Mouse (Mus musculus) urinary bladder, postnatal 25 days (tissue): ENCODE results near the gene Pigp.
"Not testable (repeated sequence)": the region's sequence is repeated elsewhere in the genome, so short reads cannot be mapped to it uniquely, and the experiment has no call there.

Source experiments
- DNase-seq: peaks from one replicate; pipeline ENCODE4 v3.0.0; 2022; ENCODE audit warnings: low spot score

The Pigp gene

DNA sequence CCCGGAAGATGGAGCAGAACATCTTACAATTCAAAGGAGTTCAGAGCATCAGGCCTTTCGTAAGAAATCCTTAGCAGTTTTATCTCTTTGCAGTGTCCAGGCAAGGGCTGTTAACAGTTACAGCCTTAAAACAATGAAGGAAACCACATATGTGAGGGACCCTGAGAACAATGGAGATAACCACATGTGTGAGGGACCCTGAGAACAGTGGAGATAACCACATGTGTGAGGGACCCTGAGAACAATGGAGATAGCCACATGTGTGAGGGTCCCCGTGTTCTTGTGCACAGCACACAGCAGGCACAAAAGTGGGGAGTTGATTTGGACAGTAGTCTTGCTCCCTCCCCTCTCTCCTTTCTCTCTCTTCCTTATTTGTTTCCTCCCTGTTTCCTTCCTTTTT lies 13.6 kb downstream of the Pigp start:
- DNase-seq = no peak

DNA sequence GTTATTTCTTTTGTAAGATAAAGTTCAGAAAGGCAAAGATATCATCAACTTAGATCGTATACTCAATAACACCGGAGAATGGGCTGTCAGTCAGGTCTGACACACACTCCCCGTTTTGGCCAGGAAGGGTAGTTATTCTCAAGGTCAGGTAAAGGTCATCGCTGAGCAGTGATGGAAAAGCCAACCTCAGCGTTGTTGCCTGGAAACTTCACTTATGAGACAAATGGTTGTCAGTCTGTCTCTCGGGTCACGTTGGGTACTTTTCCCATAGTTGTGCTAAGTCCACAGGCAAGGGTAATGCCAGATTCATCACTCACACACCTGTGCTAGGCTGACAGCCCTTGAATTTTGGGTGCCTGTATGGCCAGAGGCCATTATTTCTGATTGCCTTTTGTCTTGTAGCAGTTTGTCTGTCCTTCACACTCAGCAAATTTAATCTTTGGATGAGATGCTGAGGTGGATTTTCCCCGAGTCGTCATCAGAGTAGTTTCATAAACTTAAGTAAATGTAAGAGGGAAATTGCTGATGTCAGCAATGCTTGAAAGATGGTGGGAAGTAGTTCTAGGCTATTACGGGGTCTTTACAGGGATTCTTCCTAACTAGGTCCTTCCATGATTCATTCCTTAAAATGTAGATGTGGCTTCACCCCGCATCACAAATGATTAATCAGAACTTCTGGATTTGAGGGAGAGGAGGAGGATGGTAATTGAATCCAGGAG lies 14.7 kb downstream of the Pigp start:
- DNase-seq = no peak

GRCm38 (mm10) chr16:94356046-94356445 lies 15.6 kb downstream of the Pigp start:
- DNase-seq = no peak

GRCm38 (mm10) chr16:94354450-94354849 lies 17.2 kb downstream of the Pigp start:
- DNase-seq = no peak

- no peak for DNase-seq
Measured at GRCm38 (mm10) chr16:94350287-94350677, 21.4 kb downstream of the Pigp start.

DNA sequence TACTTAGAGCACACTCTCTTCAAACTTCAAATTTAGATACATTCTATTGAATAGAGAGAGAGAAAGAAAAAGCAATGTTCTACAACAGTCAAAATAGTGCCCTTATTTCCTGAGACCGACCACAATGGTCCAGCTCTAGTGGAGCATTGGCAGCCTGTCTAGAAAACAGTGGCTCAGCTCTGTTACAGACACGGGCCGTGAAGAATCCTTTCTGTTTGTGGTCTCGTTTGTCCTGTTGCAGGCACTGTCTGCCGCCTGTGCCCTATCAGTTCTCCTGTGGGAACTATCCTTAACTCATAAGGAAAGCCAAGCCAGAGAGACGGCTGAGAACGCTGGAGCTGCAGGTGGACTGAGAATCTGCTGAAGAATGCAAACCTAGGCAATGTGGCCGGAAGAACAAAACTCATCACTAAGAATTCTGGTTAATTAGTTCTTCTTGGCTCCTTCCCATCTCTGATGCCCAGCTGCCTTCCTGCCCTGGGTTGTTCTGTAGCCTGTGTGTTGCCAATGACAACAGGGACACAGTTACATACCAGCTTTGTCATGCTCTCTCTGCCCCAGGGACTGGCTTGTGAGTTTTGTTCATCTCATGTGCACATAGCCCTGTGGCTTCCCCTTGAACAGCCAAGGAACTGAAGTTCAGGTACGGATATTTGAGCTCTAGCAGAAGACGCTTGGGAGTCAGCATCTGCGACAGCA lies 21.9 kb downstream of the Pigp start:
- no peak for DNase-seq

GRCm38 (mm10) chr16:94348779-94349178 lies 22.9 kb downstream of the Pigp start:
- DNase-seq = no peak

DNA sequence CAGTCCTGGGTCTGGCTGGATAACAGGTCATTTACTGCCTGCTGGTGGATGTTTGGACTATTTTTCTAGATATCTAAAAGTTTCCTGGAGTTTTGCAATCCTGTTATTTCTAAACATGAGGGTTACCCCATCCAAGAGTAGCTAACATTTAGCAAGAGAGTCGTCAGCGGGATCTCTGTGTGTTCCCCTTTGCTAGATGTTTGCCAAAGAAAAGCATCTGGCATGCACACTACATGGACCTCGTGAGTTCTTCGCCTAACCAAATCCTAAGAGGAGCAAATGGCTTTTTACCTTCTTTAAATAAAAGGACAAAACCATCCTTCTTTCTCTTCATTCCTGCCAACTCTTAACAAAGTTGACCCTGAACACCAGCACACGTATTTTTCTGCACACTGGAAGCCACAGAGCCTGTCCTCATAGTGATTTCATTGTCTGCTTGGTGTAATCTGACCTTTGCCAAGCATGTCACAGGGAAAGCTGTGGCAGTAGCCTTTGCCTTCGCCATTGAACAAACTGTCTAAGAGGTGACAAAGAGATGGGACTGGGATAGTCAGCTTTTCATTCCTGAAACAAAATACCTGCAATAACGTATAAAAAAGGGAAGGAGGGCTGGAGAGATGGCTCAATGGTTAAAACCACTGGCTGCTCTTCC lies 24.4 kb downstream of the Pigp start:
- DNase-seq = no peak

DNA sequence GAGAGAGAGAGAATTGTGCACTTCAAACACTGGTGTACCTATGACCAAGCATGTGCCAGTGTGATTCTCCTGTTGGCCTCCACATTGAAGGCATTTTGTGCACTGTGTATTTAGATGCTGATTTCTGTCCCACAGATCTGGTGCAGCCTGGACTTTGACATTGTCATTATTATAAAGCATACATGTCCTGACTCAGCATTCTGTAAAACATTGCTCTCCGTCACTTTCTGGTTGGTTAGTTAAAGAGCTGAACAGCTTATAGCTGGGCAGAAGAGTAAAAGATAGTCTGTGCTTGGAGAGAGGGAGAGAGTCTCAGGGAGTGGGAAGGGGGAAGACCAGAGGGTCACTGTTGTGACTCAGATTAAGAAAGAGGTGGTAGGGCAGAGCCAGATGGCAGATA lies 25.9 kb downstream of the Pigp start:
- no peak for DNase-seq

GRCm38 (mm10) chr16:94339164-94340160 lies 32.2 kb downstream of the Pigp start:
- not testable (repeated sequence) for DNase-seq

GRCm38 (mm10) chr16:94335656-94336055 lies 36.0 kb downstream of the Pigp start:
- DNase-seq = no peak

DNA sequence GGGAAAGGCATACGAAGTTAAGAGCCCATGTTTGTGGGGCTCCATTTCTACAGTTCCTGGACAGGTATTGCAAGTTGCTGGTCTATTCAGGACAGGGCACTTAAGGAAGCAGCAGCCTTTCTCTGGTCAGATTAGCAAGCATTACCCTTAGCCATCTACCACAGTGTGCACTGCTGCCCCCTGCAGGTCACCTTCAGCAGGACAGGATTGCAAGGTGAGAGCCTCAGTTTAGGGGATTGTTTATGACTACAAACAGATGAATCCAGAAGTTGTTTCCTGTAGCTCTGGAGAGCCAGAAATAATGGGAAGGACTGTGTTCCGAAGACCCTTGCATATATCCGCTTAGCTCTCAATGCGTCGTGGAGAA lies 39.8 kb downstream of the Pigp start:
- DNase-seq = peak; percentile 74

- no peak for DNase-seq
Measured at GRCm38 (mm10) chr16:94331233-94331885, 40.3 kb downstream of the Pigp start.

- DNase-seq = no peak
Measured at GRCm38 (mm10) chr16:94330429-94330828, 41.2 kb downstream of the Pigp start.

DNA sequence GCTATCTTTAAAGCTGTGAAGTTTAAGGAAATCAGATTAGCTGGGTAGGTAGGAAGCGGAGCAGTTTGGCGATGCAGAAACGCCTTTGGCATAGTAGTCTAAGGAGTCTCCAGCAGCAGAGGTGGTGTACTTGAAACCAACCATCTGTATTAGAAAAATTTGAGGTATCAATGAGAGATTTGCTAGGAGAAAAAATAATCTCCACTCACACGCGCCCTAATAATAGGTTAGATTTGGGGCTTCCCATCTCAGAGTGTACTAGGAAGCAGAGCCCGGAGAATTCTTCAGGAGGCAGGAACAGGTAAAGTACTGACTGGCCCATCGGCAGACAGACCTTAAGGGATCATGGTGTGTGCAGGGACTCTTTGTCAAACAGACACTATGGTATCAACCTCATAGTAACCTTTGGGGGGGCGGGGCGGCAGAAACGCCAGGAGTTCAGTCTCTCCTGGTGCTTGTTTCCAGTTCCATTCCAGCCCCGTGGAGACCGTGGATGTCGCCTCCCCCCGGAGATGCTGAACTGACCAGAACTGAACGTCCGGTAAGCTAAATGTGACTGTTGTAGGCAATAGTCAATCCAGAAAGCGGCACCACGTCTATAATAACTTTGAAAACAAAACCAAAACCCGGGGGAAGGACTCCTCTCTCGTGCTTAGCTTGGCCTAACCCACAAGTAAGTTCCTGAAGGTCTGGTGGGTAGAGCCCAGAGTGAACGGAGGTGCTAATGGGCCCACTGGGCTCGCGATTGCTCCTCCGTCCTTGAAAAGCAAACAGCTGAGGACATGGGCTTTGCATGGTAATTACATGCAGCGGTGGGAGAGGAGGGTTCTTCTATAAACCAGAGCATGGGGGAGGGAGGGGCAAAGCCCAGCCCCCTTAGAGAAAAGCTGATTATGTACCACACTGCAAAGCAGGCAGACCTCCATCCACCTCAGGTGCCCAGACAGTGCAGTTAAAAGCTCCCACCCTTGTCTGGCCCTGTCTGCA lies 42.5 kb downstream of the Pigp start:
- no peak for DNase-seq

- peak; percentile 33 for DNase-seq
Measured at GRCm38 (mm10) chr16:94327781-94328711, 43.6 kb downstream of the Pigp start, which contains the start of gene Ripply3. Gene Ripply3 (plus strand): TSS chr16:94328420.

GRCm38 (mm10) chr16:94326008-94326407 lies 45.6 kb downstream of the Pigp start:
- DNase-seq = no peak

GRCm38 (mm10) chr16:94323681-94324080 lies 48.0 kb downstream of the Pigp start:
- DNase-seq = no peak

DNA sequence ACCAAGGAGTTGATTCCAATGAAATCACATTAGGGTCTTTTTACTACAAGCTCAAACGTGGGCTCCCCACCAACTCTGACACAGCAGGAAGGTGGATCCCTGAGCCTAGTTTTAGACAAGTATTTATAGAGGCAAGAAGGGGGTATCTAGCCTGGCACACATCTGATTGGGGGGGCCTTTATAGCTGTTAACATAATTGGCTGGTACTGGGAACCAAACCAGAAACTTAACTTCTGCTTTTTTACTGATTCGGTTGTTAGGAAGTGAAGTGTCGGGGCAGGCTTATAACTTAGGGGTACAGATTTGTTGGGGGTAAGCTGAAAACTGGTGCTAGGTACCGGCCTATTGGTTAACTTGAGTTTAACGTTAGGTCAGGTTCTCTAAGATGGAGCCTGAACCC lies 51.4 kb downstream of the Pigp start:
- no peak for DNase-seq
